Mouse (Mus musculus) liver, embryonic 15.5 days (tissue): ENCODE measurements around the gene Gimap1. TPM values are rescaled to one million over a fixed set of nuclear protein-coding genes. Genes with fewer than 3 reads are reported as not detected.

Experiments
- ATAC-seq: fragments of 200-750 bp; cut with Nextera tagmentation; 2 replicates; pipeline ENCODE4 v1.8.0; 2017; ENCODE audit warnings: moderate number of reproducible peaks, mild to moderate bottlenecking, moderate library complexity; ENCODE audit not compliant: insufficient read depth
- H3K27ac ChIP-seq: fragments of 300-500 bp; sonication (generic); replicated peaks from 2 replicates; pipeline ENCODE4 v1.5.1; 2015; ENCODE audit warnings: mild to moderate bottlenecking, inconsistent platforms
- H3K27me3 ChIP-seq: fragments of 300-500 bp; sonication (generic); 2 replicates; pipeline ENCODE4 v1.6.1; 2015; ENCODE audit warnings: mild to moderate bottlenecking, inconsistent platforms
- H3K36me3 ChIP-seq: fragments of 300-500 bp; sonication (generic); replicated peaks from 2 replicates; pipeline ENCODE4 v1.6.1; 2015; ENCODE audit warnings: moderate library complexity, mild to moderate bottlenecking, inconsistent platforms
- H3K4me1 ChIP-seq: fragments of 300-500 bp; sonication (generic); replicated peaks from 2 replicates; pipeline ENCODE4 v1.6.1; 2015; ENCODE audit warnings: inconsistent platforms
- H3K4me2 ChIP-seq: fragments of 300-500 bp; sonication (generic); 2 replicates; pipeline ENCODE4 v1.6.1; 2015; ENCODE audit warnings: moderate library complexity, mild to moderate bottlenecking, inconsistent platforms
- H3K4me3 ChIP-seq: fragments of 300-500 bp; sonication (generic); replicated peaks from 2 replicates; pipeline ENCODE4 v1.5.1; 2015; ENCODE audit warnings: mild to moderate bottlenecking, inconsistent platforms
- H3K9ac ChIP-seq: fragments of 300-500 bp; sonication (generic); 2 replicates; pipeline ENCODE4 v1.6.1; 2015; ENCODE audit warnings: moderate library complexity, mild to moderate bottlenecking, inconsistent platforms
- H3K9me3 ChIP-seq: fragments of 300-500 bp; sonication (generic); replicated peaks from 2 replicates; pipeline ENCODE4 v1.6.1; 2016; ENCODE audit warnings: inconsistent platforms
- WGBS: fragments of 180-500 bp; shearing (Covaris S2); methylation state at CpG from one replicate; pipeline ENCODE4 v1.1.7; 2015; ENCODE audit warnings: mixed read lengths; ENCODE audit not compliant: insufficient replicate concordance; 5-methylcytosine and 5-hydroxymethylcytosine counted together
- polyA plus RNA-seq: library from polyadenylated mRNA; unstranded; fragments of >200 nt; fragmentation: Nextera tagmentation; extraction: Ambion mirVana; gene quantifications from 2 replicates; pipeline ENCODE4 v1.2.1, GENCODE M21; 2015

Gimap1 gene
- polyA plus RNA-seq, 1 experiment from 2014 or later: 5.4 TPM

- H3K9me3 ChIP-seq: no peaks in the 10 kb centered on the region
- 36% methylated on average over 9 of the region's 9 CpGs for WGBS
- no peak; the same call in 1 of the 2 replicates for ATAC-seq
- no peak overlapping the region for H3K4me2 ChIP-seq
- H3K27ac ChIP-seq: no peak overlapping the region
- no peaks in the 10 kb centered on the region for H3K27me3 ChIP-seq
- H3K4me1 ChIP-seq: no peaks in the 10 kb centered on the region
- no peak overlapping the region for H3K9ac ChIP-seq
- H3K36me3 ChIP-seq: no peaks in the 10 kb centered on the region
- no peak overlapping the region for H3K4me3 ChIP-seq
These were observed 29.5 kb downstream of the Gimap1 start for GRCm38 (mm10) chr6:48768178-48768869.

- no peak overlapping the region for H3K27ac ChIP-seq
- H3K4me3 ChIP-seq: no peak overlapping the region
- H3K9me3 ChIP-seq: no peaks in the 10 kb centered on the region
- no peaks in the 10 kb centered on the region for H3K36me3 ChIP-seq
- H3K4me1 ChIP-seq: no peaks in the 10 kb centered on the region
- no peaks in the 10 kb centered on the region for H3K27me3 ChIP-seq
- H3K4me2 ChIP-seq: no peak overlapping the region
- H3K9ac ChIP-seq: no peak overlapping the region
- 58% methylated on average over 3 of the region's 3 CpGs for WGBS
- no peak for ATAC-seq
These were observed 30.1 kb downstream of the Gimap1 start for GRCm38 (mm10) chr6:48768933-48769332.

GRCm38 (mm10) chr6:48770696-48771095 is 31.8 kb downstream of the Gimap1 start, which contains the start of gene Gimap3:
Gene Gimap3, minus strand, starts transcription at chr6:48770851.
- 47% methylated on average over 3 of the region's 3 CpGs for WGBS
- Histone ChIP-seq H3K9me3 (no peaks in the 10 kb centered on the region), H3K27me3 (no peaks in the 10 kb centered on the region), H3K36me3 (no peaks in the 10 kb centered on the region), H3K4me1 (no peaks in the 10 kb centered on the region), H3K9ac (no peak within 1 kb of the TSS), H3K4me2 (no peak within 1 kb of the TSS), H3K4me3 (no peak within 1 kb of the TSS), H3K27ac (no peak within 1 kb of the TSS)
- no peak for ATAC-seq

- no peaks in the 10 kb centered on the region for H3K4me1 ChIP-seq
- 7% methylated on average over 8 of the region's 8 CpGs for WGBS
- no peak for ATAC-seq
These were observed 33.2 kb downstream of the Gimap1 start for GRCm38 (mm10) chr6:48772030-48772429.

GRCm38 (mm10) chr6:48784406-48784805 is 45.6 kb downstream of the Gimap1 start:
- Histone ChIP-seq H3K4me2 (no peak overlapping the region), H3K9me3 (no peaks in the 10 kb centered on the region), H3K4me1 (no peaks in the 10 kb centered on the region), H3K36me3 (no peaks in the 10 kb centered on the region), H3K27ac (no peak overlapping the region), H3K27me3 (no peaks in the 10 kb centered on the region), H3K9ac (no peak overlapping the region), H3K4me3 (no peak overlapping the region)
- no peak for ATAC-seq
- 55% methylated on average over 1 of the region's 1 CpGs for WGBS

More at GRCm38 (mm10) chr6:48772030-48772429, 33.2 kb downstream of the Gimap1 start:
- H3K36me3 ChIP-seq: no peaks in the 10 kb centered on the region
- no peak overlapping the region for H3K4me3 ChIP-seq
- no peak overlapping the region for H3K9ac ChIP-seq
- no peaks in the 10 kb centered on the region for H3K9me3 ChIP-seq
- no peaks in the 10 kb centered on the region for H3K27me3 ChIP-seq
- no peak overlapping the region for H3K4me2 ChIP-seq
- H3K27ac ChIP-seq: no peak overlapping the region

GRCm38 (mm10) chr6:48785189-48785588 is 46.3 kb downstream of the Gimap1 start:
- WGBS: 24% methylated on average over 1 of the region's 1 CpGs
- Histone ChIP-seq H3K9ac (no peak overlapping the region), H3K4me3 (no peak overlapping the region), H3K36me3 (no peaks in the 10 kb centered on the region), H3K27me3 (no peaks in the 10 kb centered on the region), H3K4me2 (no peak overlapping the region), H3K9me3 (no peaks in the 10 kb centered on the region), H3K4me1 (no peaks in the 10 kb centered on the region), H3K27ac (no peak overlapping the region)
- no peak for ATAC-seq

- 64% methylated on average over 2 of the region's 2 CpGs for WGBS
- Histone ChIP-seq H3K4me2 (no peak overlapping the region), H3K9ac (no peak overlapping the region), H3K27me3 (no peaks in the 10 kb centered on the region), H3K4me3 (no peak overlapping the region), H3K9me3 (no peaks in the 10 kb centered on the region), H3K4me1 (no peaks in the 10 kb centered on the region), H3K36me3 (no peaks in the 10 kb centered on the region), H3K27ac (no peak overlapping the region)
- ATAC-seq: no peak
These were observed 46.7 kb downstream of the Gimap1 start for GRCm38 (mm10) chr6:48785601-48786000.

GRCm38 (mm10) chr6:48787867-48788266 is 49.0 kb downstream of the Gimap1 start:
- 39% methylated on average over 2 of the region's 2 CpGs for WGBS

More at GRCm38 (mm10) chr6:48787867-48788266, 49.0 kb downstream of the Gimap1 start:
- no peaks in the 10 kb centered on the region for H3K36me3 ChIP-seq
- no peaks in the 10 kb centered on the region for H3K4me1 ChIP-seq
- no peak overlapping the region for H3K9ac ChIP-seq
- no peaks in the 10 kb centered on the region for H3K9me3 ChIP-seq
- H3K27ac ChIP-seq: no peak overlapping the region
- no peak for ATAC-seq
- no peaks in the 10 kb centered on the region for H3K27me3 ChIP-seq
- no peak overlapping the region for H3K4me3 ChIP-seq
- no peak overlapping the region for H3K4me2 ChIP-seq

Other genes starting within 250 kb of the Gimap1 start
- gene Atp6v0e2, start 201.4 kb upstream of the Gimap1 start, polyA plus RNA-seq: 1.2 and 1.3 TPM in 2 replicates
- gene Lrrc61, start 184.3 kb upstream of the Gimap1 start, polyA plus RNA-seq: 2.0 and 2.5 TPM in 2 replicates
- 34.4 and 43.9 TPM in 2 replicates for gene Rarres2, start 166.3 kb upstream of the Gimap1 start, polyA plus RNA-seq
- gene Gm45021, start 149.4 kb upstream of the Gimap1 start, polyA plus RNA-seq: not detected in 2 replicates
- gene Repin1, start 145.2 kb upstream of the Gimap1 start, polyA plus RNA-seq: 9.9 and 12.4 TPM in 2 replicates
- not detected in 2 replicates for gene Gm44965, start 145.1 kb upstream of the Gimap1 start, polyA plus RNA-seq
- 1.7 and 1.9 TPM in 2 replicates for gene Zfp775, start 137.0 kb upstream of the Gimap1 start, polyA plus RNA-seq
- 0.18 and 0.24 TPM in 2 replicates for gene AI854703, start 112.3 kb upstream of the Gimap1 start, polyA plus RNA-seq
- gene Gimap8, start 91.8 kb upstream of the Gimap1 start, polyA plus RNA-seq: 0.81 and 0.92 TPM in 2 replicates
- 7.5 and 9.5 TPM in 2 replicates for gene Gimap9, start 62.9 kb upstream of the Gimap1 start, polyA plus RNA-seq
- gene Gimap4, start 54.5 kb upstream of the Gimap1 start, polyA plus RNA-seq: 10.3 and 10.8 TPM in 2 replicates
- 7.9 and 9.0 TPM in 2 replicates for gene Gimap6, start 30.8 kb upstream of the Gimap1 start, polyA plus RNA-seq
- gene Gm28053, start 20.4 kb upstream of the Gimap1 start, polyA plus RNA-seq: 0.97 TPM in 1 of 2 replicates, not detected in the other
- 0.07 TPM in 1 of 2 replicates, not detected in the other for gene Gimap7, start 20.4 kb upstream of the Gimap1 start, polyA plus RNA-seq
- 2.7 and 3.1 TPM in 2 replicates for gene Gimap5, start 7.1 kb downstream of the Gimap1 start, polyA plus RNA-seq
- 0.05 and 0.30 TPM in 2 replicates for gene Gimap3, start 31.8 kb downstream of the Gimap1 start, polyA plus RNA-seq
- gene Tmem176a, start 101.9 kb downstream of the Gimap1 start, polyA plus RNA-seq: 119 and 143 TPM in 2 replicates
- gene Tmem176b, start 102.4 kb downstream of the Gimap1 start, polyA plus RNA-seq: 182 and 213 TPM in 2 replicates
- not detected in 2 replicates for gene Aoc1, start 133.8 kb downstream of the Gimap1 start, polyA plus RNA-seq
- gene 1600015I10Rik, start 190.8 kb downstream of the Gimap1 start, polyA plus RNA-seq: not detected in 2 replicates
- gene Doxl2, start 235.9 kb downstream of the Gimap1 start, polyA plus RNA-seq: not detected in 2 replicates
- not detected in 2 replicates for gene Svs1, start 247.8 kb downstream of the Gimap1 start, polyA plus RNA-seq